Mouse (Mus musculus): Measurements from ENCODE around the gene Eif4e.

Gene Eif4e

GRCm38 (mm10) chr3:138526073-138526915, at the start of gene Eif4e:
TSS of gene Eif4e (plus strand) at chr3:138526179.
- peak; percentile 25 to 48 for DNase-seq (ENCODE audit: low spot score in 2 of 2)

GRCm38 (mm10) chr3:138479489-138479888, 46.5 kb upstream of the Eif4e start:
- no peak for DNase-seq (ENCODE audit: low spot score in 2 of 2)

DNA sequence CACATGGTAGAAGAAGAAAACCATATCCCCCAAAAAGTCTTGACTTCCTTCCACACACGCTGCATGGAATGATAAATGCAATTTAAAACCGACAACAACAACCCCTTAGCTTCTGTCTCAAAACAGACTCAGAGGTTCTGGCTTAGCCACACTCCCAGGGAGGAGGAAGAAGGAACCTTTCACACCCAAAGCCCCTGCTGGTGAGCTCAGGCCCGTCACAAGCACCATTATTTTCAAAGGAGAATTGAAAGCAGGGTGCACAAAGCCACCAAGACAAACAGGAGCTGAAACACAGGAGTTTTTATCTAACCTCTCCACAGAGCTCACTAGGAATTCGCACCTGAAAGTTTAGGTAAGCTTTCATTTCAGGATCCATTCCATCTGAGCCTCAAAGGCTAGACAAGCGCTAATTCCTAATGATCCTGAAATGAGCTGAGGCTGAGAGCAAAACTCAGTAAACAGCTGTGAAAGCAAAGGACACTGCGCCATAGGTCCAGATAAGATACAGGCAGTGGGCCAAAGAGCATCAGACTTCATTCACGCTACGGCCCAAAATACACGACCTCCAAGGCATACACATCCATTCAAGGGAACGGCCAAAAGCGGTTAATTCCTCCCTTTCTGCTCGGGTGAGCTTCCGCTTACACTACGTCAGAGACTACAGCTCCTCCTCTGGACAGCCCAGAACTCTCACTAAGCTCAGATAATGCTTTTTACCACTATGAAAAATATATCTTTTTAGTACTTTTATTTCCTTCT, 44.3 kb upstream of the Eif4e start:
- no peak for DNase-seq (ENCODE audit: low spot score in 2 of 2)

DNA sequence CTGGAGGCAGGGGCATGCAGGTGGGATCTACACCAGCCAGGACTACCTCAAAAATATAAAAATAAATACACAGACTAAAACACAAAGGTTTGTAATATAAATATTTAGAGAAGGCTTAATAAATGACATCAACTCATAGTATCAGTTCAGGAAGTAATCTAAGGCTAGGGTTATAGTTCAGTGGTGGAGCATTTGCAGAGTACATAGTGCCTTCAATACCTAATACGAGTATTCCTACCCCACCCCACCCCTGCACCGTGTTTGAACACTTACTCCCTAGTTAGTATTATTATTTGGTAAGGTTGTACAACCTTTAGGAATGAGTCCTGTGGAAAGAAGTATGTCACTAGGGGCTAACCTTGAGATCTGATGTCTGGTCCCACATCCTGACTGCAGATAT, 42.7 kb upstream of the Eif4e start:
- DNase-seq (ENCODE audit: low spot score in 2 of 2), result no peak

DNA sequence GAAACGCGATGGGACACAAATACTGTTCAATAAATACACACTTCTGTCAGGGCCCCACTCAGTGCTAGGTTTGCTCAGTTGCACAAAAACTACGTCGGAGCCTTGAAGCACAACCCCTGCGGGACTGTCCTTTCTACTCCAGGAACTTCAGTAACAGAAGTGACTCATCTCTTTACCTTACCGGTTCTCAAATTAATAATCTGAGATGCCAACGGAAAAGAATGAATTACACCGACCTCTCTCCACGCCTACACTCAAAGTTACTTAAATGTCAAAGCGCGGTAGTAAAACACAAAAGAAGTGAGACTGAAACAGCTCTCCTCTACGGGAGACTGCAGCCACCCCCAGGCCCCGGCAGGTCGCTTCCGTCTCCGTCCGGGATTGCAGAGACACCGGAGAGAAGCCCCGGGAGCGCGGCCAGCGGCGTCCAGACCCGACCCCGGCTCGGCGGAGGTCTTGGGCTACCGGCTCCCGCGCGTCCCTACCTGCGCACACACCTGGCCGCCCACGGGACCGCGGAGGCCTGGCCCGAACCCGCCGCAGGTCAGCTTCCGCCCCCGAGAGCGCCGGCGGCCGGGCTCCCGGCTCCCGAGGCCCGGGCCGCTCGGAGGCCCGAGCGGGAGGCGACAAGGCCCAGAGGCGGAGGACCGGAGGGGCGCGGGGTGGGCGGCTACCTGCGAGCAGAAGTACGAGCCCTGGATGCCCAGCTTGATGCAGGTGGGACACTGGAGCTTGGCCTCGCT, 37.2 kb upstream of the Eif4e start:
- peak in 1 of 2 experiments; percentile 3 for DNase-seq (ENCODE audit: low spot score in 2 of 2)

GRCm38 (mm10) chr3:138489327-138490033, 36.5 kb upstream of the Eif4e start, which contains the start of gene Metap1:
TSS of gene Metap1 (minus strand) at chr3:138489515.
- DNase-seq (ENCODE audit: low spot score in 2 of 2), result peak; percentile 80 to 92

DNA sequence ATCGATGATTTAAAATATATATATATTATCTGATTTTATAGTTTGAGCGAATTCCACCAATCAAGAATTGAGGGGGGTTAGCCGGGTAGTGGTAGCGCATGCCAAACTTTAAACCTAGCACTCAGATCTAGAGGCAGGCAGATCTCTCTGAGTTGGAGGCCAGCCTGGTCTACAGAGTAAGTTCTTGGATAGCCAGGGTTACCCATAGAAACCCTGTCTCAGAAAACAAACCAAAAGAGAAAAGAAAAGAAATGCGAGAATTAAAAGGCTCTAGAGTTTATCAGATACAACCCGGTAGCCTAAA, 36.0 kb upstream of the Eif4e start:
- peak in 1 of 2 experiments; percentile 6 for DNase-seq (ENCODE audit: low spot score in 2 of 2)

DNA sequence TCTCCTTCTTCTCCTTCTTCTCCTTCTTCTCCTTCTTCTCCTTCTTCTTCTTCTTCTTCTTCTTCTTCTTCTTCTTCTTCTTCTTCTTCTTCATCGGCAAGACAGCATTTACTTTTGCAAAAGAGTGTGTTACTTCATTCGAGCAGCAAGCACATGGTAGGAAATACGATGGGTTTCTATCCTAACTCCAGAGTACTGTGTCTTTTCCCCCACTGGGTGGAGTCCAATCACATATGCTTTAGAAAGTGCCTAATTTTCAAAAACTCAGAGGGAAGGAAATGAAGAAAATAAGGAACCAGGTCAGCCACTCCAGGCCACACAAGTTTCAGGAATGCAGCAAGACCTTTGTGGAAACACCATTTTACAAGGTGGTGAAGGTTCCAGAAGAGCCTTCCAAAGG, 32.3 kb upstream of the Eif4e start:
- DNase-seq (ENCODE audit: low spot score in 2 of 2), result no peak

GRCm38 (mm10) chr3:138494565-138494964, 31.4 kb upstream of the Eif4e start:
- DNase-seq (ENCODE audit: low spot score in 2 of 2), result no peak

GRCm38 (mm10) chr3:138495166-138496145, 30.5 kb upstream of the Eif4e start:
- DNase-seq (ENCODE audit: low spot score in 2 of 2), result peak in 1 of 2 experiments; percentile 15

GRCm38 (mm10) chr3:138498731-138499130, 27.2 kb upstream of the Eif4e start:
- DNase-seq (ENCODE audit: low spot score in 2 of 2), result no peak

- DNase-seq (ENCODE audit: low spot score in 2 of 2), result no peak
Observed at GRCm38 (mm10) chr3:138499854-138500740, 25.9 kb upstream of the Eif4e start.

DNA sequence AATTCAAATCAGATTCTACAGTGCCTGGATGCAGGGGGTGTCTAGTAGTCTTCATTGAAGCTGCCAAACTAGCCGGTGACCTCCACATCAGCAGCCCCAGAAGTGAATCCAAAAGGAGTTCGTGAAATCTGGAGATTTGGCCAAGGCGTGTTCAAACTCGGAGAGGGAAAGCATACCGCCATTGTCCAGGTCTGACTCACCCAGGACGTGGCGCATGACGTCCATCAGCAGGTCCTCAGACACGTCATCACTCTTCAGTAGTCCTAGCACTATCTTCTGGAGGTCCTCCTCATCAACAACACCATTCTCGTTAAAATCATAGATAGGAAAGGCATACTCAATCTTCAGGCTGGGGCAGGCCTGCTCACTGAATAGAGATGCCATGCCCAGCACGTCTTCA, 22.2 kb upstream of the Eif4e start:
- DNase-seq (ENCODE audit: low spot score in 2 of 2), result no peak

DNA sequence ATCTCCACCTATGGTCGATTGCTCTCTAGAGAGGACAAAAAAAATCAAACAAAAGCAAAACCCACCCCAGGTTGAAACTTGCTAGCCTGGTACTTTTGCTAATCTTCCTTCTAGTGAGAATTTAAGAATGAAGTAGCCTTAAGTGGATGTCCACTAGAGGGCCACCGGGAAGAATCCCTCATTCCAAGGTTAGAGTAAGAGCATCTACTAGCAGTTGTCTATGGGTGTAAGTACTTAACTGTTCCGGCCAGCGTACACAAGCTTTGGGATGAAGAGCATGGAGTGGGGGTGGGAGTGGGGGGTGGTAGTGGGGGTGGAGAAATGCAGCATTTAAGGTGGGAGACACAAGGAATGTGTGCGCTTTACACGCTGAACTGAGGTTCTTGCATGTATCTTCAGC, 19.2 kb upstream of the Eif4e start:
- DNase-seq (ENCODE audit: low spot score in 2 of 2), result peak in 1 of 2 experiments; percentile 51

DNA sequence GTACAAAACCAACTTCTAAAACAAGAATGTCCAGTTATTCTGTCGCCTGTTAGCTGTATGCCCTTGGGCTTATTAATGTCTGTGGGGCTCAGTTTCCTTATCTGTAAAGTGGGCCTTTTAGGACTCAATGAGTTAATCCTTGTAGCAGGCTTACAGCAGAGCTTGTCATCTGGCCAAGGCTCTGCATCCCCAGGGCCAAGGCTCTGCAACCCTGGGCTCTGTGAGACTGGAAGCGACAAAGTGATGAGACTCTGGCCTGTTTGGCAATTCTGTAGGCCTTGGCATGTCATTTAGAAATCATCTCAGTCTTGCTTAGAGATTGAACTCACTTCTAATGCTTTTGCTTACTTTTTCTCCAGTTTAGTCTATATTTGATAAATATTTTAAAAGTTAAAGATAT, 16.4 kb upstream of the Eif4e start:
- no peak for DNase-seq (ENCODE audit: low spot score in 2 of 2)

GRCm38 (mm10) chr3:138510471-138510870, 15.5 kb upstream of the Eif4e start:
- DNase-seq (ENCODE audit: low spot score in 2 of 2), result no peak

DNA sequence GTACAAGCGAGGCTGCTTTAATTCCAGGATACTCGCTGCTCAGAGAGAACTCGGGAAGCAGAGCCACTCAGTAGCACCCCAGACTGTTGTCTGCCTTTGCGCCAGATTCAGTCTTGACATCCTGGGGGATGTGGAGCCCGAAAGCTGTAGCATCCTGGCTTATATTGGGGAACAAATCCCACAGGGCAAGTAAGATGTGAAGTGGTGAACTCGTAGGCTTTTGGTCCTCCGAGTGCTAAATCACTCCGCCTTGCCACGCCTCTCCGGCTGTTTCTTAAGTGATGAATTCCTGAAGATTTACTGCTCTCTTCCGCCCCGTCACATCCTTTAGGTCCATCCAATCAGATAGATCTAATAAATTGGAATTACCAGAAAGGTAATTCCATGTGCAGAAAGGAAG, 12.7 kb upstream of the Eif4e start:
- no peak for DNase-seq (ENCODE audit: low spot score in 2 of 2)

DNA sequence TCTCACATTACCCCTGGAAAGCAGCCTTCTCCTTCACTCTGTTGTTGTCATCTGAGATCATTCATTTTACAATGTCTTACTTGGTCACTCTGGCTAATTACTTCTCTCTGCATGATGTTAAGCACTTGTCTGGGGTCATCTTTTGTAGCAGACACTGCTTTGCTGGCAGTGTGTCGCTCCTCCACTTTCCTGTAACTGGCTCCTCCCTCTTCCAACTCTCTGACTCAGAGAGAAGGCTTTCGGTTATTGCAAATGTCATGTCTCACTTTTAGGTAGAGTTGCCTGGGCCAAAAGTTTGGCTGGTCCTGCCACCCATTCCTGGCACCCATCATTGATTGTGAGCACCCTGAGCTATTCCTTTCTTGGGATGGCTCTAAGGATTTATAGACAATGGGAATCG, 11.2 kb upstream of the Eif4e start:
- DNase-seq (ENCODE audit: low spot score in 2 of 2), result no peak

GRCm38 (mm10) chr3:138515656-138516370, 10.2 kb upstream of the Eif4e start:
- DNase-seq (ENCODE audit: low spot score in 2 of 2), result no peak
